Mouse (Mus musculus) adrenal gland, adult 8-10 months (tissue): ENCODE measurements around the gene Tcl1b1. TPM values are rescaled to one million over a fixed set of nuclear protein-coding genes. Genes with fewer than 3 reads are reported as not detected.
"Not testable (repeated sequence)": the region's sequence is repeated elsewhere in the genome, so short reads cannot be mapped to it uniquely, and the experiment has no call there.

Experiments
- DNase-seq: peaks from one replicate; pipeline ENCODE4 v3.0.0; 2022
- total RNA-seq, 4 experiments: library from RNA; stranded (reverse); gene quantifications; 2 replicates each; pipeline ENCODE4 v1.2.4; 2022

Gene Tcl1b1
- total RNA-seq, 4 experiments from 2014 or later, result not detected

- not testable (repeated sequence) for DNase-seq
These were observed 40.4 kb downstream of the Tcl1b1 start for GRCm38 (mm10) chr12:105199684-105200497.

- not testable (repeated sequence) for DNase-seq
These were observed 42.2 kb downstream of the Tcl1b1 start, which contains the start of gene Tcl1b4 for GRCm38 (mm10) chr12:105201657-105202056. Gene Tcl1b4 (plus strand): TSS chr12:105201957.

GRCm38 (mm10) chr12:105207071-105207470 is 47.6 kb downstream of the Tcl1b1 start:
- no peak for DNase-seq

DNA sequence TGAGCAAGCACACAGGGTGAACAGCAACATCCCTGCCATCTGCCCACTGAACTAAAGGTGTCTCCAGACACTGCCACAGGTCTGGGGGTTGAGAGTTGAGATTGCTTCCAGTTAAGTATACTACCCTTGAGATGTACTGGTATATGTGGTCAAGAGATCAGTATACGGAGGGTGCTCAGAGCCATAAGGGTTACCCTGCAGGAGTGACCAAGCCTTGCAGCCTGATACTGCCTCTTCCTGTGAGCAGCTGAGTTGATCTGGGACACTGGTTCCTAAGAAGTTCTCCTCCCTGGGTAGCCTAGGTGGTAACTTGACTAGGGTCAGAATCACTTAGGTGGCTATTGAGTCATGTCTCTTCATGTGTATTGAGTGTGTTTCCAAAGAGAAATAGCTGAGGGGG is 49.0 kb downstream of the Tcl1b1 start:
- DNase-seq, result no peak

- no peak for DNase-seq
These were observed 49.7 kb downstream of the Tcl1b1 start for GRCm38 (mm10) chr12:105209231-105209630.

Other genes starting within 250 kb of the Tcl1b1 start
- gene Syne3, start 149.9 kb upstream of the Tcl1b1 start, total RNA-seq, result 10 to 100 TPM; 12.0 to 20.8 (median 16.8) TPM
- 100 to 1,000 TPM; 132 to 279 (median 202) TPM for gene Glrx5, start 127.0 kb upstream of the Tcl1b1 start, total RNA-seq
- not detected for gene Tcl1b2, start 13.7 kb upstream of the Tcl1b1 start, total RNA-seq
- gene Tcl1b5, start 16.7 kb downstream of the Tcl1b1 start, total RNA-seq, result not detected
- gene Tcl1b3, start 31.4 kb downstream of the Tcl1b1 start, total RNA-seq, result not detected
- not detected for gene Tcl1b4, start 42.3 kb downstream of the Tcl1b1 start, total RNA-seq
- not detected for gene Tcl1, start 63.1 kb downstream of the Tcl1b1 start, total RNA-seq
- gene Tunar, start 174.2 kb downstream of the Tcl1b1 start, total RNA-seq, result 1 to 10 TPM in 1 of 4 experiments, under 1 TPM in 3; 0.38 to 1.3 (median 0.46) TPM